Mouse (Mus musculus): ENCODE results near the gene Calhm5. TPM values are rescaled to one million over a fixed set of nuclear protein-coding genes. Genes with fewer than 3 reads are reported as not detected.
A peak's percentile ranks its signal among the peaks of the same experiment; 100 is the strongest.

Gene Calhm5
- polyA plus RNA-seq (2012; rRNA removed), result 0.19 and 0.27 TPM in 2 replicates

DNA sequence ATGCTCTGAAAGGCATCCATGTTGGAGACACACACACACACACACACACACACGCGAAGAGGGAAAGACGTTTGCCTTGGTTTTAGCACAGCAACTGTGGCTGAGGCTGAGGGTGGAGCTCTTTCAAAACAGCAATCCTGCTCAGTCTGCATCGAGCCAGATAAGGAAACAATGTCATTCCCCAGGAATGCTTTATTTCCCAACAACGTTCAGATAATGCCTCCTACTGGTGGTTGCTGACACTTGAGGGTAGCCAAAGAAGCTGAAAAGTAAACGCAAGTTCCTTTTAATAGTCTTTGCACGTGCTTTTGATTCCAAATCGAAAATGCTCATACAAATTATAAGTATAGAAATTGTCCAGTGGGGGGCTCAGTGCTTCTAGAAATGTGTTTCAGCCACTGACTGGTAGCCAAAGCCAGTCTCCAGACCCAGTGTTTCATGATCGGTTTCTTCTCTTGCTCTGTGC is at the start of gene Calhm5:
Gene Calhm5 (minus strand): TSS at position 102 of the 466 bp plus-strand sequence.
- TF ChIP-seq CTCF (IDR thresholded peaks at IDR 0.05; ENCODE audit: extremely low read depth, insufficient read depth, insufficient read length, insufficient replicate concordance) (no peak), POLR2A (IDR thresholded peaks at IDR 0.05; ENCODE audit: low read depth, low read length) (no peak)
- WGBS, result 6% methylated on average over 9 of the region's 9 CpGs
- no peak for DNase-seq (ENCODE audit: low read depth in 1 of 2, low spot score in 2 of 2)
- Histone ChIP-seq H3K4me3 (ENCODE audit: extremely low read depth, insufficient read depth, insufficient read length) (no peak within 1 kb of the TSS), H3K4me1 (ENCODE audit: control insufficient read depth, insufficient read depth, insufficient read length) (no peaks in the 10 kb centered on the region), H3K36me3 (ENCODE audit: control insufficient read depth, insufficient read depth, low read length) (no peaks in the 10 kb centered on the region), H3K27ac (ENCODE audit: insufficient read depth, low read length) (no peak within 1 kb of the TSS), H3K27me3 (ENCODE audit: control insufficient read depth, insufficient read depth, low read length) (no peaks in the 10 kb centered on the region)

DNA sequence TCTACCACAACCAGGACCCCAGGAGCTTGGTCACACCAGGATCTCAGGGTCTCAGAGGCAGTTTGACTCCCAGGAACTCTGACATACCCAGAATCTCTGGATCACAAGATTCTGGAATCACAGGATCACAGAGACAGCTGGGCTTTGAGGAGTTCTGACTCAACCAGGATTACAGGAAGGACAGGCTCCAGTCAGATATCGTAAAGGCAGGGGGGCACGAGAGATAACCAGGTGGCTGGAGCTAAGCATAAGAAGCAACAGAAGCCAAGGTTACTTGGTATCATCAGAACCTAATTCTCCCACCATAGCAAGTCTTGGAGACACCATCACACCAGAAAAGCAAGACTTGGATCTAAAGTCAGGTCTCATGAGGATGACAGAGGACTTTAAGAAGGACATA is 45.4 kb upstream of the Calhm5 start:
- TF ChIP-seq POLR2A (IDR thresholded peaks at IDR 0.05; ENCODE audit: low read depth, low read length), result no peak
- no peak for TF ChIP-seq CTCF (IDR thresholded peaks at IDR 0.05; ENCODE audit: extremely low read depth, insufficient read depth, insufficient read length, insufficient replicate concordance)
- H3K4me3 ChIP-seq (ENCODE audit: extremely low read depth, insufficient read depth, insufficient read length), result no peak overlapping the region
- no peaks in the 10 kb centered on the region for H3K4me1 ChIP-seq (ENCODE audit: control insufficient read depth, insufficient read depth, insufficient read length)
- 98% methylated on average over 2 of the region's 2 CpGs for WGBS
- no peaks in the 10 kb centered on the region for H3K27me3 ChIP-seq (ENCODE audit: control insufficient read depth, insufficient read depth, low read length)
- H3K36me3 ChIP-seq (ENCODE audit: control insufficient read depth, insufficient read depth, low read length), result no peaks in the 10 kb centered on the region
- no peak overlapping the region for H3K27ac ChIP-seq (ENCODE audit: insufficient read depth, low read length)
- no peak for DNase-seq (ENCODE audit: low read depth in 1 of 2, low spot score in 2 of 2)

DNA sequence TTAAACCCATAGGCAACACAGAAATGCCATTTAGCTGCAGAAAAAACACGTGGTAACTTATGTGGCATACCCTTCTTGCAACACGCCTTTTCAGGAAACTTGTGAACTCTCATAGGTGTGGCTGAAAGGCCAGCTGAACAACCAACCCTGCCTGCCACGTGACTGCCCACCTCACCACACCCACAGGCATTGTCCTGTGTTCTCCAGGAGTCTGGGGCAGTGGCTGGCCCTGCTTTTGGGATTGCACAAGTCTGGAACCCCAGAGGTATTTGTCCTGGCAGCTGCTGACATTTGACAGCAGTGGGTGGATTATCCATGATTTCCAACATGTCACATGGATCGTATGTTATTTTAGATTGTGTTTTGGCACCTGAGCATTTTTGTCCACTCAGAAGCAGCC is 43.4 kb upstream of the Calhm5 start:
- Histone ChIP-seq H3K4me1 (ENCODE audit: control insufficient read depth, insufficient read depth, insufficient read length) (no peaks in the 10 kb centered on the region), H3K27me3 (ENCODE audit: control insufficient read depth, insufficient read depth, low read length) (no peaks in the 10 kb centered on the region), H3K4me3 (ENCODE audit: extremely low read depth, insufficient read depth, insufficient read length) (no peak overlapping the region), H3K27ac (ENCODE audit: insufficient read depth, low read length) (no peak overlapping the region), H3K36me3 (ENCODE audit: control insufficient read depth, insufficient read depth, low read length) (no peaks in the 10 kb centered on the region)
- TF ChIP-seq POLR2A (IDR thresholded peaks at IDR 0.05; ENCODE audit: low read depth, low read length) (no peak), CTCF (IDR thresholded peaks at IDR 0.05; ENCODE audit: extremely low read depth, insufficient read depth, insufficient read length, insufficient replicate concordance) (no peak)
- no peak for DNase-seq (ENCODE audit: low read depth in 1 of 2, low spot score in 2 of 2)
- WGBS, result 66% methylated on average over 4 of the region's 4 CpGs

DNA sequence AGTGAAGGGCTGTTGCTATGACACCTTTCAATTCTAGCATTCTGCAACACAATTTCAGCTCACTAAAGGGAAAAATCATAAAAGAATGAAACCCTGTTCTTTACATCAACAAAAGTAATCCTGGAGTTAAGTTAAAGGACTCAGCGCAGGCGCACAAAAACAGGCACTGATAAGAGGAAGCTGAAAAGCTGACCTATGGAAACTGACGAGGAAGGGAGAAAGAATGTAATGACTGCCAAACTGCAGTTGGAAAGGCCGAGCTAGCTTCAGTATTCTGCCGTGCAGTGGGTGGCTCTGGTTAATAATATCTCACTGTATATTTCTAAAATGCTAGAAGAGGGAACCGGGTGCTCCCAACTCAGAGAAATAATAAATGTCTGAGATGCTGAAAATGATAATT is 41.7 kb upstream of the Calhm5 start:
- no peaks in the 10 kb centered on the region for H3K36me3 ChIP-seq (ENCODE audit: control insufficient read depth, insufficient read depth, low read length)
- no peak overlapping the region for H3K4me3 ChIP-seq (ENCODE audit: extremely low read depth, insufficient read depth, insufficient read length)
- H3K27ac ChIP-seq (ENCODE audit: insufficient read depth, low read length), result no peak overlapping the region
- H3K27me3 ChIP-seq (ENCODE audit: control insufficient read depth, insufficient read depth, low read length), result no peaks in the 10 kb centered on the region
- TF ChIP-seq CTCF (IDR thresholded peaks at IDR 0.05; ENCODE audit: extremely low read depth, insufficient read depth, insufficient read length, insufficient replicate concordance) (no peak), POLR2A (IDR thresholded peaks at IDR 0.05; ENCODE audit: low read depth, low read length) (no peak)
- H3K4me1 ChIP-seq (ENCODE audit: control insufficient read depth, insufficient read depth, insufficient read length), result no peaks in the 10 kb centered on the region
- 59% methylated on average over 6 of the region's 6 CpGs for WGBS
- no peak for DNase-seq (ENCODE audit: low read depth in 1 of 2, low spot score in 2 of 2)

DNA sequence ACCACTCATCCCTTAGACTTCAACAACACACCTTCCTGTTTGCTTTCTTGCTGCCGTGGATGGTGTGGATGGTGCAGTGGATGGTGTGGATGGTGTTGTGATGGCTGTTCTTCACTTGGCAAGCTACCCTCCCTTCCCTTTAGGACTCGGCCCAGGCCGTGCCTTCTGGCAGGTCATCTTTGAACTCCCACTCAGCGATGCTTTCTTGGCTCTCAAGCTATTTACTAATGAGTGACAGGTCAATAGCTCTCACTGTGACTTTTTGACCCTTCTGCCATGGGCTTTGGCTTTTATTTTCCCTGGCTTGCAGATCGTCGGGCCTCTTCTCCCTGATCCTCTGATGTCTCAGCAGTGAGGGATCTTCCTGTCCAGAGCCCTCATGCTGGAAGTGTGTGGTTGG is 40.1 kb upstream of the Calhm5 start:
- no peak for DNase-seq (ENCODE audit: low read depth in 1 of 2, low spot score in 2 of 2)
- no peak overlapping the region for H3K27ac ChIP-seq (ENCODE audit: insufficient read depth, low read length)
- 79% methylated on average over 6 of the region's 6 CpGs for WGBS
- no peak overlapping the region for H3K4me3 ChIP-seq (ENCODE audit: extremely low read depth, insufficient read depth, insufficient read length)
- H3K36me3 ChIP-seq (ENCODE audit: control insufficient read depth, insufficient read depth, low read length), result no peaks in the 10 kb centered on the region
- no peak for TF ChIP-seq POLR2A (IDR thresholded peaks at IDR 0.05; ENCODE audit: low read depth, low read length)
- no peak for TF ChIP-seq CTCF (IDR thresholded peaks at IDR 0.05; ENCODE audit: extremely low read depth, insufficient read depth, insufficient read length, insufficient replicate concordance)
- peaks cover 4% of the 10 kb centered on the region; the same call in 1 of the 2 replicates for H3K4me1 ChIP-seq (ENCODE audit: control insufficient read depth, insufficient read depth, insufficient read length)
- no peaks in the 10 kb centered on the region for H3K27me3 ChIP-seq (ENCODE audit: control insufficient read depth, insufficient read depth, low read length)

DNA sequence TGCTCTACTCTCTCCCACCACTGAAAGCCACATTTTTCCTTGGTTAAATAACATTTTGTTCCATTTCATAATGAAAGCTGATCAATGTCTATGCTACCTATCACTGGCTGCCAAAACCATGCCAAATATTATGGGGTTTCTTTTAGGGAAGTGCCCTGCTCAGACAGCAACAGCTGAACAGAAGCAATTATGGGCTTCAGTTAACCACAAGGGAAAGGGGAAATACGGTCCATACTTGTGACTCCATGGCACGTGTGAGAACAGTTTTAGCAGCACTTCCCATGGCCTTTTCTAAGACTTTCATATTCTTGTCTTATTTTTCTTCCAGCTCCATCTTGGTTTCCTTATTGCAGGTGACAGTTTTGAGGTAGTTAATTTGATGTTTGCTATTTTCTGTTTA is 35.0 kb upstream of the Calhm5 start:
- Histone ChIP-seq H3K4me1 (ENCODE audit: control insufficient read depth, insufficient read depth, insufficient read length) (peaks cover 6% of the 10 kb centered on the region; the same call in 1 of the 2 replicates), H3K27ac (ENCODE audit: insufficient read depth, low read length) (no peak overlapping the region), H3K27me3 (ENCODE audit: control insufficient read depth, insufficient read depth, low read length) (no peaks in the 10 kb centered on the region), H3K36me3 (ENCODE audit: control insufficient read depth, insufficient read depth, low read length) (no peaks in the 10 kb centered on the region), H3K4me3 (ENCODE audit: extremely low read depth, insufficient read depth, insufficient read length) (no peak overlapping the region)
- 15% methylated on average over 2 of the region's 2 CpGs for WGBS
- peak in 1 of 2 experiments; percentile 45 for DNase-seq (ENCODE audit: low read depth in 1 of 2, low spot score in 2 of 2)
- TF ChIP-seq CTCF (IDR thresholded peaks at IDR 0.05; ENCODE audit: extremely low read depth, insufficient read depth, insufficient read length, insufficient replicate concordance) (no peak), POLR2A (IDR thresholded peaks at IDR 0.05; ENCODE audit: low read depth, low read length) (no peak)

DNA sequence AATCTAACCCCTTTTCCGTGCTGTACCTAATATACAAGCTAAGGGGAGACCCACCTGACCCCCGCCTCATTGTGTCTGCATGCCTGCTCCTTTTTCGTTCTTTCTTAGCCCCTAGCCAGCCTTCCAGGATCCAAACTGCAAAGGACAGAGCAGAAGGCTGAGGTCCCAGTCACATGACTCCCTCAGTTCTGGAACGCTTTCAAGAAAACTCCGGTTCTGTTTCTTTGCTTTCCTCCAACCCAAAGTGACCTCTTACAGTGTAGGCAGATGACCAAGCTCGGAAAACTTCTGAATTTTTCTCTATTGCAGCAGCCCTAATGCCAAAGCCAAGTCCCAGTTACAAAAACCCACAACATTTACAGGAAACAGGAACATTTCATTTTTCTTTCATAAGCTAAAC is 32.1 kb upstream of the Calhm5 start:
- no peak overlapping the region for H3K4me3 ChIP-seq (ENCODE audit: extremely low read depth, insufficient read depth, insufficient read length)
- H3K27me3 ChIP-seq (ENCODE audit: control insufficient read depth, insufficient read depth, low read length), result no peaks in the 10 kb centered on the region
- H3K36me3 ChIP-seq (ENCODE audit: control insufficient read depth, insufficient read depth, low read length), result no peaks in the 10 kb centered on the region
- peaks cover 9% of the 10 kb centered on the region; the same call in 1 of the 2 replicates for H3K4me1 ChIP-seq (ENCODE audit: control insufficient read depth, insufficient read depth, insufficient read length)
- no peak for DNase-seq (ENCODE audit: low read depth in 1 of 2, low spot score in 2 of 2)
- no peak for TF ChIP-seq CTCF (IDR thresholded peaks at IDR 0.05; ENCODE audit: extremely low read depth, insufficient read depth, insufficient read length, insufficient replicate concordance)
- TF ChIP-seq POLR2A (IDR thresholded peaks at IDR 0.05; ENCODE audit: low read depth, low read length), result no peak
- peak overlapping the region; percentile 87 for H3K27ac ChIP-seq (ENCODE audit: insufficient read depth, low read length)
- 61% methylated on average over 6 of the region's 6 CpGs for WGBS

All from spleen, adult 2 months (tissue).